Mouse (Mus musculus): Measurements from ENCODE around the gene Cdk2ap2.
"Not testable (repeated sequence)": the region's sequence is repeated elsewhere in the genome, so short reads cannot be mapped to it uniquely, and the experiment has no call there.

The Cdk2ap2 gene

DNA sequence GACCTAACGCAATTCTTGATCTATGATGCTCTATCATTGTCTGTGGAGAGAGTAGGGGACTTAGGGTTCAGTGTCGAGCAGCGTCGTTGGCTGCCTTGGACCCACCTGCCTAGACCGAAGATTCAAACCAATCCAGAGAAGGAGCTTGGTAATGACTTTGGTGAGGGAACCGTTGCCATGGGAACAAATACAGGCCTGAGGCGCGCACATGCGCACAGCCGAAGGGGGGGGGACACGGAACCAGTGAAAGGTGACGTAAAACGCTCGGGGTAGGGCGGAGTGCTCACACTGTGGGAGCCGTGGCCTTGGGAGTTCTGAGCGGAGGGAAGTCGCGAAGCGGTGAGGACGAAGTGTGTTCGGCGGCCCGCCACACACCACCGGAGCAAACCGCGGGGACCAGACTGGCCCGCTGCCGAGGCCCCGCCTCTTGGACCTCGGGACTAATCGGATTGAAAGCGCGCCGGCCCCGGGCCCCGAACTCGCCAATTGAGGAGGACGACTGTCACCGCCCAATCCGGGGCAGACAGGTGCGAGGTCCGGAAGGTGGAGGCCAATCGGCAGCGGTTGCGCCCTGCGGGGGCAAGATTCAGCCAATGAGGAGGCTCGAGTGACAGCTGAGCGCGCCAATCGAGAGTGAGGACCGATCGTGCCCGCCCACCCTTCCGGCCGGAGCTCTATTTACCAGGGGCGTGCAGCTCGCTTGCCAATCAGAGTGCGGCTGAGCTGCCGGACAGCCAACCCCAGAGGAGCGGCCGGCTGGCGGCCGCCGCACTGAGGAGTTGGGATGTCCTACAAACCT lies at the start of gene Cdk2ap2:
Cdk2ap2 (plus strand) TSS at position 541 of the 799 bp plus-strand sequence.
- DNase-seq (ENCODE audit: low read depth in 1 of 2, low spot score in 2 of 2): peak; percentile 99

- DNase-seq (ENCODE audit: low read depth in 1 of 2, low spot score in 2 of 2): peak in 1 of 2 experiments; percentile 70
These were observed 49.1 kb upstream of the Cdk2ap2 start for GRCm38 (mm10) chr19:4047859-4048258.

DNA sequence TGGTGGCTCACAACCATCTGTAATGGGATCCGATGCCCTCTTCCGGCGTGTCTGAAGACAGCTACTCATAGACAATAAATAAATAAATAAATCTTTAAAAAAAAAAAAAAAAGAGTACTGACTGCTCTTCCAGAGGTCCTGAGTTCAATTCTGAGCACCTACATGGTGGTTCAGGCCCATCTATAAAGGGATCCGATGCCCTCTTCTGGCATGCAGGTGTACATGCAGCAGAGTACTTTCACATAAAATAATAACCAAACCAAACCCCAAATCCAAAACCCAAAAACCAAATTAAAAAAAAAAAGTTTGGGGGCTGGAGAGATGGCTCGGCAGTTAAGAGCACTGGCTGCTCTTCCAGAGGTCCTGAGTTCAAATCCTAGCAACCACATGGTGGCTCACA lies 47.9 kb upstream of the Cdk2ap2 start:
- DNase-seq (ENCODE audit: low read depth in 1 of 2, low spot score in 2 of 2): not testable (repeated sequence)

DNA sequence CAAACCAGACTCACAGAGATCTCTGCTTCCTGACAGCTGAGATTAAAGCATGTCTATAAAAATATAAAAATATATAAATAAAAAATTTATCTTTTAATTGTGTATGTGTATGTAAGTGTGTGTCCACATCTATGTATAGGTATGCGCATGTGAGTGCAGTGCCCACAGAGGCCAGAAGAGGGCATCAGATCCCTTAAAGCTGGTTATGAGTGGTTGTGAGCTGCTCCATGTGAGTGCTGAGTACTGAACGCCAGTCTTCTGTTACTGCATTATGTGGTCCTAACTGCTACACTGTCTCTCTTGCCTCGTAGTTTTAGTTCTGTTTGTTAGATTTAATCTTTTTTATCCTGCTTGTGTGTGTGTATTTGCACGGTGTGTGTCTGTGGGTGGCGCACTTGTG lies 46.0 kb upstream of the Cdk2ap2 start:
- DNase-seq (ENCODE audit: low read depth in 1 of 2, low spot score in 2 of 2): no peak

GRCm38 (mm10) chr19:4051741-4052515 lies 45.1 kb upstream of the Cdk2ap2 start:
- no peak for DNase-seq (ENCODE audit: low read depth in 1 of 2, low spot score in 2 of 2)

DNA sequence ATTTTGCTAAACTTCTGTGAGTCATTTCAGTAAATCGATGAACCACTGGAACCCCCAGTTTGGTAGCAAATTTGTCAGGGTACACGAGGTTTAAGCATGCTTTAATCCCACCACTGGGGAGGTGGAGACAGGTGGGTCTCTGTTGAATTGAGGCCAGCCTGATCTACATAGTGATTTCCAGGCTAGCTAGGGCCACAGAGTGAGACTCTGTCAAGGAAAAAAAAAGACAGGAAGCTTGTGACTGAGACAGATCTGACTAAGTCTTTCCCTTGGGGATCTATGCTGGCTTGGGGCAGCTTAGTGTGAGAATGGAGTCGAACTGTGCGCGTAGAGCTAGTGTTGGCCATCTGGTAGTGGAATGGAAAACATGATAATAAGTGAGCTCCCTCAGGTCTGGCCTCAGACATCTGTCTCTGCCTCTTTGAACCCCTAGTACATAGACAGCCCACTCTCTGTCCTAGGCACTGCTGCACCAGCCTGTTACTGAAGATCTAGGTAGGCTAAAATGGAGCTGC lies 44.4 kb upstream of the Cdk2ap2 start:
- no peak for DNase-seq (ENCODE audit: low read depth in 1 of 2, low spot score in 2 of 2)

GRCm38 (mm10) chr19:4054613-4055012 lies 42.4 kb upstream of the Cdk2ap2 start:
- no peak for DNase-seq (ENCODE audit: low read depth in 1 of 2, low spot score in 2 of 2)

- DNase-seq (ENCODE audit: low read depth in 1 of 2, low spot score in 2 of 2): no peak
These were observed 41.6 kb upstream of the Cdk2ap2 start for GRCm38 (mm10) chr19:4055216-4055946.

DNA sequence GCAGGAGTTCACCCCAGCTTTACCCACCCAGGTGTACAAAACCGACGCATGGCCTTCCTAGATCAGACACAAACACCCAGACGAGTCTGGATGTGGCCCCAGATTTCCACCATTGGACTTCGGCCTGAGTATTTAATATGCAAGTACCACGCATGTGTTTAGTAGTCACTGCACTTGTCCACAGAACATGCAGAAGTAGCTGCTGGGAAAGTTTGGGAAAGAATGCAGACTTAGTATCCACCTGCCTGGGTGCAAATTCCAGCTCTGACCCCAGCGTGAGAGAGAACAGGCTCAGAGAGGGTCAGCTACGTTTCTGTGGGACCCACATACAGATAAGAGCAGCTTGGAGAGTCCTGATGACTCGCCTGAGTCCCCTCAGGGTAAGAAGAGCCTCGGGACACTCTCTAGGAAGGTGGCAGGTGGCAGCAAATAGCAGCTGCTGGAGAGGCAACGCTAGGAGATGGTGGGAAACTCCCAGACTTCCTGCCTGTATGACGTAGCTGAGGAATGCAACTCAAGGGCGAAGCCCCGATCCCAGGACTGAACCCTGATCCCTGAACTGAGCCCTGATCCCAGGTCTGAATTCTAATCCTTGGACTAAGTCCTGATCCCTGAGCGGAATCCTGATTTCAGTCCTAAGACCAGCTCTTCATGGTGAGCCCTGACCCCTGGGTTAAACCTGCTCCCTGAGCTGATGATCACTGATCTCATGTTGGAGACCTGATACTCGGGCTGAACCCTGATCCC lies 40.9 kb upstream of the Cdk2ap2 start:
- DNase-seq (ENCODE audit: low read depth in 1 of 2, low spot score in 2 of 2): no peak

- DNase-seq (ENCODE audit: low read depth in 1 of 2, low spot score in 2 of 2): no peak
These were observed 40.3 kb upstream of the Cdk2ap2 start for GRCm38 (mm10) chr19:4056727-4057126.

DNA sequence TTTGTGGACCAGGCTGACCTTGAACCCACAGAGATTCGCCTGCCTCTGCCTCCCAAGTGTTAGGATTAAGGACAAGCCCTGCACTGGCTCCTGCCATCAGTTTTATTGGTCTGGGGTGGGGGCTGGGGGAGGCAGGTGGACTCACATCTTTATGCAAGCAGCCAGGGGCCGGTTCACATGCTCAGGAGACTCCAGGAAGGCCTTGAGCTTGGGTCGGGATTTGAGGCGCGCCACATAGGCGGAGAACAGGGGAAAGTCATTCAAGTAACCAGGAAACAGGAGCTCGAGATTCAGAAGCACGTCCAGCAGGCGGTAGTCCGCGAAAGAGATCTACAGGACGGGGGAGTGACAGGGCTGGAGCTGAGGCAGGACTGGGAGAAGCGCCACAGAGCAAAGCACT lies 39.6 kb upstream of the Cdk2ap2 start:
- no peak for DNase-seq (ENCODE audit: low read depth in 1 of 2, low spot score in 2 of 2)

DNA sequence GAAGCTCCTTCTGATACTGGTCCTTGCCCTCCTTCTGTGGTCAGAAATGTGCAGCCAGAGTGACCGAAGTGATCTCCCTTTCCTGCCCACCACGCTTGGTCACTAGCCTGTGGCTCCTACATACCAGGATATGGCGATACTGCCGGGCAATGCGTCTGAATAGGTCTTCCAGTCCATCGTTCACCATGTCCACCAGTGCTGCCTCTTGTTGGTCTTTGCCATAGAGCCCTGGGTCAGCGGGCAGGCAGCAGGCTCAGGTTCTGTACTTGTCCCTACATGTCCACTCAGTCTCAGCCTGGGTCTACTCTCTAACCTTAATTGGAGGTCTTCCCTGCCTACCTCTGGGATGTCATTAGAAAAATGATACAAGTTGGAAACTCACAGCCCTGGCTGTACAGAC lies 39.0 kb upstream of the Cdk2ap2 start:
- no peak for DNase-seq (ENCODE audit: low read depth in 1 of 2, low spot score in 2 of 2)

- DNase-seq (ENCODE audit: low read depth in 1 of 2, low spot score in 2 of 2): no peak
These were observed 38.4 kb upstream of the Cdk2ap2 start for GRCm38 (mm10) chr19:4058581-4058980.

DNA sequence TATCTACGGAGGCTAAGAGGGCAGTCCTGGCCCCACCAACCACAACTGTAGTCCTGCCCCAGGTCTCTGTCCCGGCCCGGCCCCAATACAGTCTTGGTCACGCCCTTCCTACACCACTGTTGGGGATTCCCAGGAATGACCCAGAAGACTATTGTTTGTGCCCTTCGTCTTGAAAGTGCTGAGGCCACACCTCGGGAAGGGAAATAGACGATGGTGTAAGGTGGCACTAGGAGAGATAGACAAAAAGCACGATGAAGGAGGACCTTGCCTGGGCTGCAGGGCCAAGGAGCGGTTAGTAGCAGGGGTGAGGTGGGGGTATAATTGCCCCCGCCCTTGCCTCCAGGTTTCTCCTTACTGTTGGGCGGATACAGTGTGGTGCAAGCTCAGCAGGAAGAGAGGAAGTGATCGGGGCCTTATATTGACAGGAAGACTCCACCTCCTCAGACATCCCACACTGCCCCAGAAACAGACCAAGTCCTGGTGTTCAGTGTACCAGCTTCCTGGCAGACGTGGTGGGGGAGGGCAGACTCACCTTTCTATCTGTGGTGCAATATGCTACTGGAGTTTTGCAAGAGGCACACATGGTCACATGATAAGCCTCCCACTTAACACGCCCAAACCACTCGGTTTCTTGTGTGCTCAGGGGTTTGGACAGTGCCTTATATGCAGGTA lies 37.8 kb upstream of the Cdk2ap2 start, which contains the start of gene Gstp3:
Gstp3 (minus strand) TSS at position 501 of the 672 bp plus-strand sequence.
- no peak for DNase-seq (ENCODE audit: low read depth in 1 of 2, low spot score in 2 of 2)

GRCm38 (mm10) chr19:4060044-4060898 lies 36.7 kb upstream of the Cdk2ap2 start:
- DNase-seq (ENCODE audit: low read depth in 1 of 2, low spot score in 2 of 2): not testable (repeated sequence)

GRCm38 (mm10) chr19:4060899-4061465 lies 36.0 kb upstream of the Cdk2ap2 start:
- DNase-seq (ENCODE audit: low read depth in 1 of 2, low spot score in 2 of 2): no peak

DNA sequence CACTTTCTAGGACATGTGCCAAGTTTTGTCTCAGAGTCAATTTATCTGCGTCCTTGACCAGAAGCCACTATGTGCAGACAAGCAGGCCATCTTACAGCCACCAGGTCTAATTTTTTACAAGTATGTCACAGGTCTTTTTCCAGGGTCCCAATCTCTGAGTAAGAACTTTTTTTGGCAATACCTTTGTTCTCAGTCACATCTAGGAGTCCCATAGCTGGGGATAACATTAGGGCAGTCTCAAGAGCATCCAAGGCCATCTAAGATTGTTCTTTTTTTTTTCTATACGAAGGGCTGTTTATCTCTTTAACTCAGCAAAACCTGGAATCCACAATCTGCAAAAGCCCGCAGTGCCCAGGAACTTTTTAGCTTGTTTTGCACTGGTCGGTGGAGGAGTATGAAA lies 33.6 kb upstream of the Cdk2ap2 start:
- not testable (repeated sequence) for DNase-seq (ENCODE audit: low read depth in 1 of 2, low spot score in 2 of 2)

DNA sequence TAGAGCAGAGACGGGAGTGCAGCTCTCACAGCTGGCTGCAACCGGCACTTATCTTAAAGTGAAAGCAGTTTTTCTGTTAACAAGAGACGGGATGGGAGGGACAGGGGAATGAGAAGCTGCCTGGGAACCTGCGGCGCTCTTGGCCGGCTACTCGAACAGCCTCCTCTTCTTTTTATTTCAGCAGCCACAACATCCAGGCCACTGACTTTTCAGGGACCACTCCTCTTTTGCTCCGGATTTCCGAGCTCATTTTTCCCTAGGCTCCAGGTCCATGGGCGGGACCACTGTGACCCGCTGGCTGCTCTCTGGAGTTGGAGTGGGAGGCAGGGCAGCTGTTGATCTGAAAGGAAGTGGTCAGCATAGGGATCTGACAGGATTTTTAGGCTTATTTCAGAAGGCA lies 32.5 kb upstream of the Cdk2ap2 start:
- not testable (repeated sequence) for DNase-seq (ENCODE audit: low read depth in 1 of 2, low spot score in 2 of 2)

- no peak for DNase-seq (ENCODE audit: low read depth in 1 of 2, low spot score in 2 of 2)
These were observed 30.7 kb upstream of the Cdk2ap2 start for GRCm38 (mm10) chr19:4066280-4066679.
